Mouse (Mus musculus) midbrain, postnatal 0 days (tissue): ENCODE data around the gene Omt2b. TPM values are rescaled to one million over a fixed set of nuclear protein-coding genes. Genes with fewer than 3 reads are reported as not detected.
A peak's percentile ranks its signal among the peaks of the same experiment; 100 is the strongest.

ENCODE experiments used
- ATAC-seq: fragments of 200-750 bp; cut with Nextera tagmentation; 2 replicates; pipeline ENCODE4 v1.8.0; 2017; ENCODE audit warnings: moderate number of reproducible peaks, mild to moderate bottlenecking, moderate TSS enrichment, moderate library complexity; ENCODE audit not compliant: low FRiP score
- DNase-seq: peaks from one replicate; pipeline ENCODE4 v3.0.0-alpha.2; 2015; ENCODE audit warnings: low spot score
- H3K27ac ChIP-seq: fragments of 300-500 bp; sonication (generic); 2 replicates; pipeline ENCODE4 v1.5.1; 2014; ENCODE audit warnings: low read depth, mild to moderate bottlenecking, low read length, mixed read lengths
- H3K27me3 ChIP-seq: fragments of 300-500 bp; sonication (generic); 2 replicates; pipeline ENCODE4 v1.6.1; 2014; ENCODE audit warnings: low read length, control low read depth, mixed read lengths; ENCODE audit not compliant: insufficient read depth
- H3K36me3 ChIP-seq: fragments of 300-500 bp; sonication (generic); 2 replicates; pipeline ENCODE4 v1.6.1; 2014; ENCODE audit warnings: low read length, control low read depth, mixed read lengths; ENCODE audit not compliant: insufficient read depth
- H3K4me1 ChIP-seq: fragments of 300-500 bp; sonication (generic); 2 replicates; pipeline ENCODE4 v1.6.1; 2014; ENCODE audit warnings: mild to moderate bottlenecking, control low read depth, antibody characterized with exemption, low read length, mixed read lengths; ENCODE audit not compliant: insufficient read depth
- H3K4me2 ChIP-seq: fragments of 300-500 bp; sonication (generic); 2 replicates; pipeline ENCODE4 v1.6.1; 2014; ENCODE audit warnings: low read depth, mild to moderate bottlenecking, low read length, mixed read lengths; ENCODE audit not compliant: poor library complexity, severe bottlenecking
- H3K4me3 ChIP-seq: fragments of 300-500 bp; sonication (generic); 2 replicates; pipeline ENCODE4 v1.5.1; 2014; ENCODE audit warnings: low read depth, mild to moderate bottlenecking, low read length, moderate library complexity
- H3K9ac ChIP-seq: fragments of 300-500 bp; sonication (generic); replicated peaks from 2 replicates; pipeline ENCODE4 v1.6.1; 2014; ENCODE audit warnings: mild to moderate bottlenecking, low read length, moderate library complexity, mixed read lengths; ENCODE audit not compliant: poor library complexity, severe bottlenecking
- H3K9me3 ChIP-seq: fragments of 300-500 bp; sonication (generic); 2 replicates; pipeline ENCODE4 v1.6.1; 2016; ENCODE audit warnings: low read length, control low read depth
- CTCF ChIP-seq: IDR thresholded peaks from 2 replicates; pipeline ENCODE4 v1.5.1; 2016; ENCODE audit warnings: antibody characterized with exemption, mild to moderate bottlenecking
- WGBS: fragments of 180-500 bp; shearing (Covaris S2); extraction: QIAGEN DNeasy Blood & Tissue Kit; methylation state at CpG from one replicate; pipeline ENCODE4 v1.1.7; 2014; 5-methylcytosine and 5-hydroxymethylcytosine counted together
- polyA plus RNA-seq: library from polyadenylated mRNA; unstranded; fragments of >200 nt; fragmentation: Nextera tagmentation; extraction: Ambion mirVana; gene quantifications from 2 replicates; pipeline ENCODE4 v1.2.1, GENCODE M21; 2015
- total RNA-seq: library from RNA; depleted of rRNA; stranded (reverse); fragments of >200 nt; gene quantifications from 2 replicates; pipeline ENCODE4 v1.2.3, GENCODE M21; 2014

Gene Omt2b
- total and polyA plus RNA-seq, 2 experiments from 2014 or later = not detected

DNA sequence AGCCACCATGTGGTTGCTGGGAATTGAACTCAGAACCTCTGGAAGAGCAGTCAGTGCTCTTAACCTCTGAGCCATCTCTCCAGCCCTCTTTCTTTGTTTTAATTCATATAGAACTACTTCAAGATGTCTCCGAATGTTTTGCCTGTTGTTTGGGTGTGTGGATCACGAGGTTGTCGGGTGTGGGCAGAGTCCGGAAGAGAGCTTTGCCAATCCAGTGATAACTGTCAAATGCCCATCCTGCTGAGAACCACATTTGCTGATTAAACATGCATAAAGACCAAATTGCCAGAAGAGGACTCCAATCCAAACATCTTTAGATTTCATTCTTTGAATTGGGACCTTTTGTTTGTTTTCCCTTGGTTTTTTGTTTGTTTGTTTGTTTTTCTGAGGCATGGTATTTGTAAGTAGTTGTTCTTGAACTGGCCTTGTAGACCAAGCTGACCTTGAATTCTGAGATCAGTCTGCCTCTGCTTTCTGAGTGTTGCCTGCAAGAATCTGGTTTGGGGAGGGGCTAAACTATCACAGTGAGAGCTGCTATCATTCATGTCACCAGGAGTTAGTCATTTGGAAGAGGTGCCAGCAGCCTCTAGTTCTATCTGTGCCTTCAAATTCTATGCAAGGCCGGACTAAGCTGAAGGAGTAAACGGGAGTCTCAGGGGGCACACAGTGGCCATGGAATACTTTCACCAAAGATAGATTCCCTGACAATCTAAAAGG, 24.3 kb downstream of the Omt2b start:
- TF ChIP-seq CTCF = no peak
- Histone ChIP-seq H3K9ac (no peak overlapping the region), H3K27me3 (no peaks in the 10 kb centered on the region), H3K27ac (no peak overlapping the region), H3K4me1 (no peaks in the 10 kb centered on the region), H3K36me3 (no peaks in the 10 kb centered on the region), H3K9me3 (no peaks in the 10 kb centered on the region), H3K4me2 (no peak overlapping the region), H3K4me3 (no peak overlapping the region)
- ATAC-seq (no peak), DNase-seq (no peak)
- WGBS = 89% methylated on average over 6 of the region's 6 CpGs

DNA sequence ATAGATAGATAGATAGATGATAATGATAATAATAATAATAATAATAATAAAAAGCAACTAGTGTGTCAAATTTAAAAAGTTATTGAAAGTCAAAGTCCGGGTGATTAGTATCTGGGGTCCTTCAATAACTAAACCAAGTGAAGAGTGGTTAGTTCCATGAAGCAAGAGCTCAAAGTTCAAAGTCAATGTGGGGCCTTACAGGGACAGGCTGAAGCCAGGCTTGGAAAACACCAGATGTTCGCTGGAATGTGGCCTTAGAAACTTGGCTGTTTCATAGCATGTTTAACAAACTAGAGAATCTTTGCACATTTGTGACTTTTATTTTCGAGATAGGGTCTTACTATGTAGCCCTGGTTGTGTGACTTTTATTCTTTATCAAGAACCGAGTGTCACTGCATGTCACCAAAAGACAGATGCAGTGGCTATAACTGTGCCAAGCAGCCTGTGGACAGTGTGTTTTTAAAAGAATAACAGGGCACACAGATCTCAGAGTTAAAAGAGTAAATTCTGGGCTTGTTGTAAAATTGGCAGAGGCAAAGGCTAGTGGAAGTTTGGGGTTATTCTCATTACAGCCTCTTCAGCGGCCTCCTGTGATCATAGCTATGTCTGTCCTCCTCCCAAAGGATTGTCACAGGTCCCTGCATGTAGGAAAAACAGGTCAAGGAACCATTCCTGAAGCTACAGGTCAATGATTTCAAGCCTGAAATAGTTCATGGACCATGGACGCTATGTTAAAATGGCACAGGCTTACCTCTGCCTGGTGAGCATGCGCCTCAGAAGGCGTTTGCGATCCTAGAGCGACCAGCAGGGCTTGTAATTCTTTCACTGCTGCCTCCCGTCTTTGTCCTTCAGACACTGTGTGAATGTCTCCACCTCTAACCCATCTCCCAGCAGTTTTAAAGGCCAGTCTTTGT, 27.5 kb downstream of the Omt2b start:
- DNase-seq (no peak), ATAC-seq (no peak)
- no peaks in the 10 kb centered on the region for H3K9me3 ChIP-seq
- H3K4me3 ChIP-seq = no peak overlapping the region
- H3K4me2 ChIP-seq = no peak overlapping the region
- H3K36me3 ChIP-seq = no peaks in the 10 kb centered on the region
- 79% methylated on average over 11 of the region's 11 CpGs for WGBS
- no peak for TF ChIP-seq CTCF
- no peak overlapping the region for H3K9ac ChIP-seq
- H3K27ac ChIP-seq = no peak overlapping the region
- H3K4me1 ChIP-seq = no peaks in the 10 kb centered on the region
- no peaks in the 10 kb centered on the region for H3K27me3 ChIP-seq

DNA sequence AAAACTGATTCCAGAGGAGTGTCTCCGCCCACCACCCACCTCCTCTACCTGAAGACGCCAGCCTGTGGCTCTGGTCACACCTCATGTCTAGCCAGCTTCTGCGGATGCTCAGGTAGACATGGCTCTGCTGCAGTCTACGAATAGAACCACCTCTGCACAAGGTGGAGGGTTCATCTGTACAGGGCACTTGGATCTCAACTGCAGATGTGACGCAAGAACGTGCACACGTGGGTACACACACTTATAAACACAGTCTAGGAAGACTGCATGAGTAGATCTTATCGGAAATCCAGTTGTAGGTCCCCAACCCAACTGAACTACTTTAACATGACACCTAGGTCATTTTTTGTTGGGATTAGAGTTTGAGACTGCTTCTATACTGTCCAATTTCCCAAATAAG, 28.2 kb downstream of the Omt2b start, which contains the start of gene Gsta2:
Gsta2 (minus strand) TSS at position 178 of the 400 bp plus-strand sequence.
- ATAC-seq = no peak
- no peaks in the 10 kb centered on the region for H3K36me3 ChIP-seq
- WGBS = 89% methylated on average over 8 of the region's 8 CpGs
- H3K9me3 ChIP-seq = no peaks in the 10 kb centered on the region
- TF ChIP-seq CTCF = no peak
- no peak within 1 kb of the TSS for H3K9ac ChIP-seq
- H3K27ac ChIP-seq = no peak within 1 kb of the TSS
- H3K4me3 ChIP-seq = no peak within 1 kb of the TSS
- H3K27me3 ChIP-seq = no peaks in the 10 kb centered on the region
- no peaks in the 10 kb centered on the region for H3K4me1 ChIP-seq
- DNase-seq = no peak
- no peak within 1 kb of the TSS for H3K4me2 ChIP-seq

DNA sequence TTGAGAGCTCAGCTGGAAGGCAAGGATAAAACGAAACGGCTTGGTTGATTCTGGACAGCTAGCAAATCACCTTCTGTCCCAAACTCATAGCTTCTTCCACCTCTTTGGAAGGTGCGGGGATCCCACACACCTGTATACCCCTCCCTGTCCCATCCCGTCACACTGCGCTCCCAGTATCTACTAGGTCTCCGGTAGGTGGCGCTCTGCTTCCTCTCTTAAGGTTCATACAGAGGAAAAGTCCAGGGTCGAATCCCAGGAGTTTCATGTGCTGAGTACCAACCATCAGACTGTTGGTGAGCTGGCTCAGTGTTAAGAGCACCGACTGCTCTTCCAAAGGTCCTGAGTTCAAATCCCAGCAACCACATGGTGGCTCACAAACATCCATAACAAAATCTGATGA, 30.7 kb downstream of the Omt2b start:
- 17% methylated on average over 9 of the region's 9 CpGs for WGBS
- ATAC-seq (no peak), DNase-seq (peak; percentile 70)
- TF ChIP-seq CTCF = peak; percentile 66
- H3K36me3 ChIP-seq = no peaks in the 10 kb centered on the region
- no peaks in the 10 kb centered on the region for H3K4me1 ChIP-seq
- H3K27ac ChIP-seq = no peak overlapping the region
- H3K4me2 ChIP-seq = no peak overlapping the region
- no peak overlapping the region for H3K9ac ChIP-seq
- no peaks in the 10 kb centered on the region for H3K9me3 ChIP-seq
- no peaks in the 10 kb centered on the region for H3K27me3 ChIP-seq
- H3K4me3 ChIP-seq = no peak overlapping the region

DNA sequence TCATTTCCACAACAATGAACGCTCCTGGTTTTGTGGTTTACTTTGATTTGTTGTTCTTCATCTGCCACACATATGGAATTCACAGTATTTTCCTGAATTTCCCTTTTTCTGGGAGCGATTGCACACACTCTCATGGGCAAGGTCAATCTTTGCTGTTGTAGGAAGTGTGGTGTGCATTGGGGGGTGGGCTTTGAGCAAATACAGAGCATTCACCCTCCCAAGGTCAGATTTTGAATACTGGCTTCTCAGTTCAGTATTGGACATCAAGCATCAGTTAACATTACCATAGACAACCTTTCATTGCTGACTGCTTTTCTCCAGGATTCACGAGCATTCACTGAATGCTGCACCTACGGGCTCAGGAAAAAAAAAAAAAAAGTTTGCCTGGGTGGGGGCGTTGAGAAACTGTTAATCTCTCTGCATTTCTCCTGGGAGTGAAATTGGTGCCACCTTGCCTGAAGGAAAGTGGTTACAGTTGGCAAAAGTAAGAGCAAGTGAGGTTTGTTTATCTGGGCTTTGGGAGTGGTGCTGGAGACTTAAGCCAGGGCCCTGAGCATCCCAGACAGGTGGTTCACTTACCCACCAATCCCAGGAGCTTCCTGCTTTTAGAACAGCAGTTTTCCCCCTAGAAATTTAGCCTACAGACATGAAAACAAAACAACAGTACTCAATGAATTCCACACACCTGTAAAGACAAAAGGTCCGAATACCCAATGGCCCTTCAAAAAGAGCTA, 32.5 kb downstream of the Omt2b start:
- no peaks in the 10 kb centered on the region for H3K27me3 ChIP-seq
- WGBS = 76% methylated on average over 6 of the region's 6 CpGs
- H3K4me1 ChIP-seq = no peaks in the 10 kb centered on the region
- no peaks in the 10 kb centered on the region for H3K36me3 ChIP-seq
- H3K4me2 ChIP-seq = no peak overlapping the region
- no peak for TF ChIP-seq CTCF
- H3K9ac ChIP-seq = no peak overlapping the region
- ATAC-seq (no peak), DNase-seq (no peak)
- no peaks in the 10 kb centered on the region for H3K9me3 ChIP-seq
- no peak overlapping the region for H3K4me3 ChIP-seq
- H3K27ac ChIP-seq = no peak overlapping the region
